Mouse (Mus musculus) hindbrain, embryonic 11.5 days (tissue): ENCODE results near the gene Agpat3. TPM values are rescaled to one million over a fixed set of nuclear protein-coding genes. Genes with fewer than 3 reads are reported as not detected.

Source experiments
- ATAC-seq: fragments of 200-750 bp; cut with Nextera tagmentation; 2 replicates; pipeline ENCODE4 v1.8.0; 2017; ENCODE audit warnings: mild to moderate bottlenecking, moderate TSS enrichment, moderate library complexity; ENCODE audit not compliant: low FRiP score
- DNase-seq: peaks from one replicate; pipeline ENCODE4 v3.0.0-alpha.2; 2015; ENCODE audit warnings: low spot score
- H3K27ac ChIP-seq: fragments of 300-500 bp; sonication (generic); 2 replicates; pipeline ENCODE4 v1.5.1; 2014; ENCODE audit warnings: mild to moderate bottlenecking, low read depth, low read length
- H3K27me3 ChIP-seq: fragments of 300-500 bp; sonication (generic); 2 replicates; pipeline ENCODE4 v1.6.1; 2014; ENCODE audit warnings: mild to moderate bottlenecking, low read length, moderate library complexity, mixed read lengths; ENCODE audit not compliant: control insufficient read depth, insufficient read depth
- H3K36me3 ChIP-seq: fragments of 300-500 bp; sonication (generic); 2 replicates; pipeline ENCODE4 v1.6.1; 2014; ENCODE audit warnings: mild to moderate bottlenecking, low read length, moderate library complexity, mixed read lengths; ENCODE audit not compliant: control insufficient read depth, insufficient read depth
- H3K4me1 ChIP-seq: fragments of 300-500 bp; sonication (generic); replicated peaks from 2 replicates; pipeline ENCODE4 v1.6.1; 2014; ENCODE audit warnings: low read length, mixed read lengths; ENCODE audit not compliant: control insufficient read depth, insufficient read depth
- H3K4me2 ChIP-seq: fragments of 300-500 bp; sonication (generic); replicated peaks from 2 replicates; pipeline ENCODE4 v1.6.1; 2014; ENCODE audit warnings: mild to moderate bottlenecking, low read depth, low read length
- H3K4me3 ChIP-seq: fragments of 300-500 bp; sonication (generic); 2 replicates; pipeline ENCODE4 v1.5.1; 2014; ENCODE audit warnings: low read depth, low read length
- H3K9ac ChIP-seq: fragments of 300-500 bp; sonication (generic); 2 replicates; pipeline ENCODE4 v1.6.1; 2014; ENCODE audit warnings: low read depth, low read length
- H3K9me3 ChIP-seq: fragments of 300-500 bp; sonication (generic); 2 replicates; pipeline ENCODE4 v1.6.1; 2016; ENCODE audit warnings: low read length; ENCODE audit not compliant: control insufficient read depth
- WGBS: fragments of 180-500 bp; shearing (Covaris S2); extraction: QIAGEN DNeasy Blood & Tissue Kit; methylation state at CpG from one replicate; pipeline ENCODE4 v1.1.7; 2014; 5-methylcytosine and 5-hydroxymethylcytosine counted together
- polyA plus RNA-seq: library from polyadenylated mRNA; unstranded; fragments of >200 nt; fragmentation: Nextera tagmentation; extraction: Ambion mirVana; gene quantifications from 2 replicates; pipeline ENCODE4 v1.2.1, GENCODE M21; 2014

Agpat3 gene
- polyA plus RNA-seq, 1 experiment from 2014 or later = 46.0 TPM

- H3K4me3 ChIP-seq = no peak overlapping the region
- H3K36me3 ChIP-seq = no peaks in the 10 kb centered on the region
- no peaks in the 10 kb centered on the region for H3K4me1 ChIP-seq
- no peak overlapping the region for H3K9ac ChIP-seq
- H3K9me3 ChIP-seq = no peaks in the 10 kb centered on the region
- no peak overlapping the region for H3K27ac ChIP-seq
- DNase-seq (no peak), ATAC-seq (no peak)
- H3K4me2 ChIP-seq = no peak overlapping the region
- H3K27me3 ChIP-seq = no peaks in the 10 kb centered on the region
- WGBS = 90% methylated on average over 6 of the region's 6 CpGs
Measured at GRCm38 (mm10) chr10:78324556-78325164, 27.6 kb downstream of the Agpat3 start.

- Histone ChIP-seq H3K27ac (no peak overlapping the region), H3K4me2 (no peak overlapping the region), H3K36me3 (no peaks in the 10 kb centered on the region), H3K4me1 (no peaks in the 10 kb centered on the region), H3K9me3 (no peaks in the 10 kb centered on the region), H3K9ac (no peak overlapping the region), H3K4me3 (no peak overlapping the region), H3K27me3 (no peaks in the 10 kb centered on the region)
- ATAC-seq (no peak), DNase-seq (no peak)
- whole genome bisulfite sequencing = 54% methylated on average over 7 of the region's 7 CpGs
Measured at GRCm38 (mm10) chr10:78323214-78323880, 28.9 kb downstream of the Agpat3 start.

GRCm38 (mm10) chr10:78322806-78323205 is 29.5 kb downstream of the Agpat3 start:
- Histone ChIP-seq H3K4me1 (no peaks in the 10 kb centered on the region), H3K36me3 (no peaks in the 10 kb centered on the region), H3K4me2 (no peak overlapping the region), H3K9me3 (no peaks in the 10 kb centered on the region), H3K27me3 (no peaks in the 10 kb centered on the region), H3K27ac (no peak overlapping the region), H3K4me3 (no peak overlapping the region), H3K9ac (no peak overlapping the region)
- DNase-seq (peak; percentile 15), ATAC-seq (no peak)
- no CpG with 5 or more reads among the region's 1 CpGs for WGBS

GRCm38 (mm10) chr10:78321133-78321757 is 31.0 kb downstream of the Agpat3 start:
- Histone ChIP-seq H3K27me3 (no peaks in the 10 kb centered on the region), H3K9me3 (no peaks in the 10 kb centered on the region), H3K36me3 (no peaks in the 10 kb centered on the region), H3K9ac (no peak overlapping the region), H3K4me2 (no peak overlapping the region), H3K4me1 (no peaks in the 10 kb centered on the region), H3K4me3 (no peak overlapping the region), H3K27ac (no peak overlapping the region)
- DNase-seq = no peak
- WGBS = 80% methylated on average over 3 of the region's 3 CpGs
- ATAC-seq = no peak

- no peaks in the 10 kb centered on the region for H3K36me3 ChIP-seq
- H3K9me3 ChIP-seq = no peaks in the 10 kb centered on the region
- H3K4me1 ChIP-seq = no peaks in the 10 kb centered on the region
- ATAC-seq (no peak), DNase-seq (no peak)
- WGBS = 80% methylated on average over 1 of the region's 1 CpGs
- no peak overlapping the region for H3K27ac ChIP-seq
- no peaks in the 10 kb centered on the region for H3K27me3 ChIP-seq
- no peak overlapping the region for H3K9ac ChIP-seq
- no peak overlapping the region for H3K4me3 ChIP-seq
- no peak overlapping the region for H3K4me2 ChIP-seq
Measured at GRCm38 (mm10) chr10:78320526-78320925, 31.8 kb downstream of the Agpat3 start.

GRCm38 (mm10) chr10:78319940-78320339 is 32.3 kb downstream of the Agpat3 start:
- Histone ChIP-seq H3K4me2 (no peak overlapping the region), H3K27ac (no peak overlapping the region), H3K4me3 (no peak overlapping the region), H3K4me1 (no peaks in the 10 kb centered on the region), H3K36me3 (no peaks in the 10 kb centered on the region), H3K27me3 (no peaks in the 10 kb centered on the region), H3K9ac (no peak overlapping the region), H3K9me3 (no peaks in the 10 kb centered on the region)
- no peak for ATAC-seq
- WGBS = 88% methylated on average over 9 of the region's 9 CpGs
- no peak for DNase-seq

- H3K36me3 ChIP-seq = no peaks in the 10 kb centered on the region
- H3K9me3 ChIP-seq = no peaks in the 10 kb centered on the region
- DNase-seq = no peak
- H3K4me3 ChIP-seq = no peak overlapping the region
- H3K9ac ChIP-seq = no peak overlapping the region
- H3K4me1 ChIP-seq = no peaks in the 10 kb centered on the region
- 80% methylated on average over 11 of the region's 11 CpGs for WGBS
- no peak for ATAC-seq
- H3K27ac ChIP-seq = no peak overlapping the region
- H3K27me3 ChIP-seq = no peaks in the 10 kb centered on the region
- H3K4me2 ChIP-seq = no peak overlapping the region
Measured at GRCm38 (mm10) chr10:78317270-78317923, 34.9 kb downstream of the Agpat3 start.

- Histone ChIP-seq H3K9me3 (no peaks in the 10 kb centered on the region), H3K27me3 (no peaks in the 10 kb centered on the region), H3K4me1 (no peaks in the 10 kb centered on the region), H3K4me2 (no peak overlapping the region), H3K36me3 (no peaks in the 10 kb centered on the region), H3K27ac (no peak overlapping the region), H3K4me3 (no peak overlapping the region), H3K9ac (no peak overlapping the region)
- no peak for ATAC-seq
- WGBS = 90% methylated on average over 15 of the region's 15 CpGs
- DNase-seq = no peak
Measured at GRCm38 (mm10) chr10:78316228-78317087, 35.8 kb downstream of the Agpat3 start.
